Mouse (Mus musculus): ENCODE data around the gene Dhx57. TPM values are rescaled to one million over a fixed set of nuclear protein-coding genes. Genes with fewer than 3 reads are reported as not detected.

Gene Dhx57
- polyA plus RNA-seq, 1 experiment = 31.7 TPM

DNA sequence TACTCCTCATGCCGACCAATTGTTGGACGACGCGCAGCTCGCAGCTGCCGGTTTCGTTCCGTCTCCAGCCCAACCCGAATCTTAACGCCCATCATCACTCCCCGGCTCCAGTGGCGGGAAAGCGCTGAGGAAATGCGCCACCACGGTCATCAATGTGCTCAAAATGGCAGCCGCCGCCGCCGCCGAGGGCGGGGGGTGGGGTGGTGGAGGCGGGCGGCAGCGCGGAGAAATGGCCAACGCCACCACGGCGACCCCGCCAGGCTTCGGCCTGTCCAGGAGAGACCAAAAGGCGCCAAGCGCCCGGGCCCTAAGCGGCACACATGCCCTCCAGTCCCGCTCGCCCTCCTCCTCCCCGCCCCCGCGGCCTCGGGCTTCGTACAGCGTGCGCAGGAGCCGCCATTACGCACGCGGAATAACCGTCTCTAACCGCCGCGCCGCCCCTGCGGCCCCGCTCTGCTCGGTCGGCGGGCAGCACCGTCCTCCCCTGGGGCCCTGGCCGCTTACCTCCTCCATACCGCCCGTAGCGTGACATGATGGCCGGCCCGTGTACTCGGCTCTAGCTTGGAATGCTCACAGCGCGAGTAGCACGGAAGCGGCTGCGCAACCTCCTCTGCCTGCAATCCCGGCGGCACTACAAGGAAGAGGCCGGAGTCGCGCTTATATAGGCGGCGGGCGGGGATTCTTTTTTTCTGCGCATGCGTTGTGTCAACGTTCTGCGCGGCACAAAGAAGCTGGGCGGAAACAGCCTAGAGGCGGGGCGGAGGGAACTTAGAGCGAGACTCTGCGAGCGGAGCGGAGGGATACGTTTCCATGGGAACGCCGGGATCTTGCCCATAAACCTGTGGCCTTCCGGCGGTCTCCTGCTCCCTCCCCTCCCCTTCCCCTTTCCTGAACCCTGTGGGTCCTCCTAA is 83.3 kb downstream of the Dhx57 start, which contains the start of the genes Srsf7 and Ttc39d:
Gene Srsf7 (minus strand): TSS at position 637 of the 911 bp plus-strand sequence.
Gene Ttc39d (plus strand): TSS at position 790 of the 911 bp plus-strand sequence.
- peak; percentile 100 for TF ChIP-seq POLR2A (IDR thresholded peaks at IDR 0.05; ENCODE audit: extremely low read depth, insufficient read depth, low read length)
- TF ChIP-seq CTCF (IDR thresholded peaks at IDR 0.05; ENCODE audit: extremely low read depth, insufficient read depth, low read length) = no peak
- H3K27ac ChIP-seq (ENCODE audit: insufficient read depth, low read length) = peak within 1 kb of the TSS; percentile 90
- peak within 1 kb of the TSS; percentile 63 for H3K4me3 ChIP-seq (ENCODE audit: insufficient read depth, low read length)
- H3K4me1 ChIP-seq (ENCODE audit: control insufficient read depth, insufficient read depth, low read length) = peaks cover 1% of the 10 kb centered on the region; the same call in 1 of the 2 replicates

DNA sequence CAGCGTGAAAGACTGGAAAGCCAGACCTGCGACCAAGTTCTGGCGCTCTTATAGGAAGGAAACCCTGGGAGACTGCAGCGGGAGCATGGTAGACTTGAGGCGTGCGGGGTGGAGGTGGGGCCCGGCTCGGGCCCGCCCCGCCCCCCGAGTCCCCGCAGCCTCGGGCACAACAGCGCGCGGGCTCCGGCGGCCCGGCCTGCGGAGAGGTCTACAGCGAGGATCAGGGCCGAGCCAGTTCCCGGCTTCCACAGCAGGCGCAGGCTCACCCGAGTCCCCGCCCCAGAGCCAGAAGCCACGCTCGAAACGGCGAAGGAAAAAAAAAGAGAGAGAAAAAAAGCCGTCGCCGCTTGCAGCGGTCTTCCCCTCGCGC is 84.0 kb downstream of the Dhx57 start:
- Histone ChIP-seq H3K27ac (ENCODE audit: insufficient read depth, low read length) (peak overlapping the region; percentile 74), H3K4me3 (ENCODE audit: insufficient read depth, low read length) (peak overlapping the region; percentile 63), H3K4me1 (ENCODE audit: control insufficient read depth, insufficient read depth, low read length) (peaks cover 1% of the 10 kb centered on the region; the same call in 1 of the 2 replicates)
- no peak for TF ChIP-seq CTCF (IDR thresholded peaks at IDR 0.05; ENCODE audit: extremely low read depth, insufficient read depth, low read length)
- TF ChIP-seq POLR2A (IDR thresholded peaks at IDR 0.05; ENCODE audit: extremely low read depth, insufficient read depth, low read length) = no peak

DNA sequence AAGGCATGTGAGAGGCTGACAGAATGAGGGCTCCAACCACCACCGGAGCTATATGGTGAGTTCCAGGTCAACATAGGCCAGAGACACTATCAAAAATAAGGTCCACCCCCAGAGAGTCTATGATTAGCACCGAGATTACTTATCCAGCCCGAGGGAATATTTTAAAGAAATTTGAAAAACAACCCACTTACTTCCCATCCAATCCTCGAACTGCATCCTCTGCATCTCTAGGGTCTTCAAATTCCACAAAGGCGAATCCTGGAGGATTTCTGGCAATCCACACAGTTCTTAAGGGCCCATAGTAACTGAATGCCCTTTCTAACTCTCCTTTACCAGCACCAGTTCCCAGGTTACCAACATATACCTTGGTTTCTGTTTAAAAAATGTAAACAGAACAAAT is 84.6 kb downstream of the Dhx57 start:
- H3K27ac ChIP-seq (ENCODE audit: insufficient read depth, low read length) = no peak overlapping the region
- TF ChIP-seq POLR2A (IDR thresholded peaks at IDR 0.05; ENCODE audit: extremely low read depth, insufficient read depth, low read length) = no peak
- TF ChIP-seq CTCF (IDR thresholded peaks at IDR 0.05; ENCODE audit: extremely low read depth, insufficient read depth, low read length) = no peak
- peak overlapping the region; percentile 63; the same call in 1 of the 2 replicates for H3K4me3 ChIP-seq (ENCODE audit: insufficient read depth, low read length)
- H3K4me1 ChIP-seq (ENCODE audit: control insufficient read depth, insufficient read depth, low read length) = peaks cover 1% of the 10 kb centered on the region; the same call in 1 of the 2 replicates

DNA sequence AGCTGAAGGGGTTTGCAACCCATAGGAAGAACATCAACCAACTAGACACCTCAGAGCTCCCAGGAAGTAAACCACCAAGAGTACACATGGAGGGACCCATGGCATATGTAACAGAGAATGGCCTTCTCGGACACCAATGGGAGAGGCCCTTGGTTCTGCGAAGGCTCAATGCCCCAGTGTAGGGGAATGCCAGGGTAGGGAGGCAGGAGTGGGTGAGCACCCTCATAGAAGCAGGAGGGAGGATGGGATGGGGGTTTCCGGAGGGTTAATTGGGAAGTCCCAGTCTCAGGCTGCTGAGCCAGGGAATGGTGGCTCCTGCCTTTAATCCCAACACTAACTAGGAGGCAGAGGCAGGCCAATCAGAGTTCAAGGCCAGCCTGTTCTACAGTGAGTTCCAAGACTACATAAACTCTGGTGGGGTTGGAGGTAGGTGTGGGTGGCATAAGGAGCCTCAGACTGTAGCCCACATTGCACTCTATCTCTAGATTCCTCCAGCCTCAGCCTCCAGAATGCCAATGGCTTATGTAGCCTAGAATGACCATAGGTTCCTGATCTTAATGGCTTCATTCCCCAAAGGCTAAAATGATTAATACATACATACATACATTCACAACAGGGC is 91.0 kb downstream of the Dhx57 start:
- no peak overlapping the region for H3K4me3 ChIP-seq (ENCODE audit: insufficient read depth, low read length)
- no peaks in the 10 kb centered on the region for H3K4me1 ChIP-seq (ENCODE audit: control insufficient read depth, insufficient read depth, low read length)
- TF ChIP-seq POLR2A (IDR thresholded peaks at IDR 0.05; ENCODE audit: extremely low read depth, insufficient read depth, low read length) = no peak
- no peak for TF ChIP-seq CTCF (IDR thresholded peaks at IDR 0.05; ENCODE audit: extremely low read depth, insufficient read depth, low read length)
- no peak overlapping the region for H3K27ac ChIP-seq (ENCODE audit: insufficient read depth, low read length)

DNA sequence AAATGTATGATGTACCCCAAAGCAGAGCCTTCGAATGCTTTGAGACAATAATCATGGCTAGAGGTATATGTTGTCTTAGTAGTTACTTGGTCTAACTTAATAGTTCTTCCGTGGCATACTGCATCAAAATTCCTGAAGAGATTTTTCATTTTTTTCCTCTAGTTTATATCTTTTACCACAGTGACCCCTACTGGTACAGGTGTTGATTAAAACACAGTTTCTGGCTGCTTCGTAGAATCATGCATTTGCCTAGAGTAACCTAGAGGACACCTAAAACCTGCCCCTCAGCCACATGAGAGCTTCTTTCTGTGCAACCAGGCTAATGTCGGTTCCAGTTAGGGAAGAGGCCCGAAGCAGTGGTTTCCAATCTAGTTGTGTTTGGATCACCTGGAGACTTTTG is 97.2 kb downstream of the Dhx57 start:
- no peak for TF ChIP-seq POLR2A (IDR thresholded peaks at IDR 0.05; ENCODE audit: extremely low read depth, insufficient read depth, low read length)
- peak; percentile 19; the same call in 1 of the 2 replicates for TF ChIP-seq CTCF (IDR thresholded peaks at IDR 0.05; ENCODE audit: extremely low read depth, insufficient read depth, low read length)
- Histone ChIP-seq H3K4me3 (ENCODE audit: insufficient read depth, low read length) (no peak overlapping the region), H3K27ac (ENCODE audit: insufficient read depth, low read length) (no peak overlapping the region), H3K4me1 (ENCODE audit: control insufficient read depth, insufficient read depth, low read length) (no peaks in the 10 kb centered on the region)

Other genes with a start within 250 kb of the Dhx57 start
- 48.1 and 48.2 TPM in 2 replicates for gene Hnrnpll, start 228.1 kb downstream of the Dhx57 start, polyA plus RNA-seq (2012; rRNA removed)
- 2.2 and 2.4 TPM in 2 replicates for gene Galm, start 163.0 kb downstream of the Dhx57 start, polyA plus RNA-seq (2012; rRNA removed)
- gene Srsf7, start 83.2 kb downstream of the Dhx57 start, polyA plus RNA-seq (2012; rRNA removed) = 136 and 137 TPM in 2 replicates
- 0.08 and 0.11 TPM in 2 replicates for gene Ttc39d, start 83.0 kb downstream of the Dhx57 start, polyA plus RNA-seq (2012; rRNA removed)
- 7.6 and 8.0 TPM in 2 replicates for gene Gemin6, start 66.0 kb downstream of the Dhx57 start, polyA plus RNA-seq (2012; rRNA removed)
- gene Morn2, start 273 bp downstream of the Dhx57 start, polyA plus RNA-seq (2012; rRNA removed) = 30.4 and 33.2 TPM in 2 replicates
- 2.4 and 2.8 TPM in 2 replicates for gene Arhgef33, start 16.9 kb upstream of the Dhx57 start, polyA plus RNA-seq (2012; rRNA removed)
- not detected in 2 replicates for gene Gm10190, start 83.1 kb upstream of the Dhx57 start, polyA plus RNA-seq (2012; rRNA removed)
- 14.2 TPM in 2 replicates for gene Sos1, start 190.0 kb upstream of the Dhx57 start, polyA plus RNA-seq (2012; rRNA removed)

All from cortical plate, adult 2 months (tissue).